Mouse (Mus musculus) lung, embryonic 15.5 days (tissue): Measurements from ENCODE around the gene Fgfr2. TPM values are rescaled to one million over a fixed set of nuclear protein-coding genes. Genes with fewer than 3 reads are reported as not detected.

Experiments used
- ATAC-seq: fragments of 200-750 bp; cut with Nextera tagmentation; 2 replicates; pipeline ENCODE4 v1.8.0; 2017; ENCODE audit warnings: moderate number of reproducible peaks, borderline replicate concordance; ENCODE audit not compliant: low FRiP score, low TSS enrichment; ENCODE audit errors: extremely low read depth
- H3K27ac ChIP-seq: fragments of 300-500 bp; sonication (generic); 2 replicates; pipeline ENCODE4 v1.5.1; 2015; ENCODE audit warnings: moderate library complexity, mild to moderate bottlenecking, inconsistent platforms
- H3K27me3 ChIP-seq: fragments of 300-500 bp; sonication (generic); 2 replicates; pipeline ENCODE4 v1.6.1; 2015; ENCODE audit warnings: inconsistent platforms
- H3K36me3 ChIP-seq: fragments of 300-500 bp; sonication (generic); 2 replicates; pipeline ENCODE4 v1.6.1; 2015; ENCODE audit warnings: inconsistent platforms
- H3K4me1 ChIP-seq: fragments of 300-500 bp; sonication (generic); 2 replicates; pipeline ENCODE4 v1.6.1; 2015; ENCODE audit warnings: inconsistent platforms
- H3K4me2 ChIP-seq: fragments of 300-500 bp; sonication (generic); 2 replicates; pipeline ENCODE4 v1.6.1; 2015; ENCODE audit warnings: inconsistent platforms, mild to moderate bottlenecking, moderate library complexity
- H3K4me3 ChIP-seq: fragments of 300-500 bp; sonication (generic); 2 replicates; pipeline ENCODE4 v1.5.1; 2015; ENCODE audit warnings: mild to moderate bottlenecking, inconsistent platforms
- H3K9ac ChIP-seq: fragments of 300-500 bp; sonication (generic); 2 replicates; pipeline ENCODE4 v1.6.1; 2015; ENCODE audit warnings: inconsistent platforms
- H3K9me3 ChIP-seq: fragments of 300-500 bp; sonication (generic); 2 replicates; pipeline ENCODE4 v1.6.1; 2016; ENCODE audit warnings: inconsistent platforms
- WGBS: fragments of 180-500 bp; shearing (Covaris S2); methylation state at CpG from one replicate; pipeline ENCODE4 v1.1.7; 2015; 5-methylcytosine and 5-hydroxymethylcytosine counted together
- polyA plus RNA-seq: library from polyadenylated mRNA; unstranded; fragments of >200 nt; fragmentation: Nextera tagmentation; extraction: Ambion mirVana; gene quantifications from 2 replicates; pipeline ENCODE4 v1.2.1, GENCODE M21; 2015

The Fgfr2 gene
- polyA plus RNA-seq, 1 experiment from 2014 or later: 160 TPM

- Histone ChIP-seq H3K4me1 (peaks cover 29% of the 10 kb centered on the region), H3K9me3 (no peaks in the 10 kb centered on the region), H3K4me3 (no peak overlapping the region), H3K36me3 (no peaks in the 10 kb centered on the region), H3K9ac (no peak overlapping the region), H3K27ac (peak overlapping the region; percentile 30; the same call in 1 of the 2 replicates), H3K4me2 (no peak overlapping the region), H3K27me3 (no peaks in the 10 kb centered on the region)
- 57% methylated on average over 9 of the region's 9 CpGs for WGBS
- ATAC-seq: no peak
Observed at GRCm38 (mm10) chr7:132347273-132348045, 775.7 kb downstream of the Fgfr2 start.

GRCm38 (mm10) chr7:132345526-132346070, 777.6 kb downstream of the Fgfr2 start:
- Histone ChIP-seq H3K9ac (no peak overlapping the region), H3K4me2 (no peak overlapping the region), H3K27me3 (no peaks in the 10 kb centered on the region), H3K9me3 (no peaks in the 10 kb centered on the region), H3K4me1 (peaks cover 29% of the 10 kb centered on the region), H3K27ac (no peak overlapping the region), H3K36me3 (no peaks in the 10 kb centered on the region), H3K4me3 (no peak overlapping the region)
- 0 out of 2 replicates have a peak, but pooled peaks have one; percentile 21 for ATAC-seq
- 72% methylated on average over 5 of the region's 5 CpGs for WGBS

GRCm38 (mm10) chr7:132344606-132345005, 778.5 kb downstream of the Fgfr2 start:
- H3K9me3 ChIP-seq: no peaks in the 10 kb centered on the region
- H3K9ac ChIP-seq: no peak overlapping the region
- ATAC-seq: no peak
- no peaks in the 10 kb centered on the region for H3K27me3 ChIP-seq
- WGBS: 24% methylated on average over 4 of the region's 4 CpGs
- no peak overlapping the region for H3K27ac ChIP-seq
- H3K4me1 ChIP-seq: peaks cover 33% of the 10 kb centered on the region
- H3K36me3 ChIP-seq: no peaks in the 10 kb centered on the region
- H3K4me3 ChIP-seq: no peak overlapping the region
- H3K4me2 ChIP-seq: no peak overlapping the region

GRCm38 (mm10) chr7:132343900-132344299, 779.2 kb downstream of the Fgfr2 start:
- no peak for ATAC-seq
- no peaks in the 10 kb centered on the region for H3K27me3 ChIP-seq

GRCm38 (mm10) chr7:132343146-132343545, 780.0 kb downstream of the Fgfr2 start:
- no peak for ATAC-seq
- H3K4me3 ChIP-seq: no peak overlapping the region
- H3K36me3 ChIP-seq: no peaks in the 10 kb centered on the region
- H3K4me1 ChIP-seq: peaks cover 37% of the 10 kb centered on the region
- 81% methylated on average over 2 of the region's 2 CpGs for WGBS
- H3K27ac ChIP-seq: no peak overlapping the region
- H3K9me3 ChIP-seq: no peaks in the 10 kb centered on the region
- no peak overlapping the region for H3K4me2 ChIP-seq
- H3K9ac ChIP-seq: no peak overlapping the region
- no peaks in the 10 kb centered on the region for H3K27me3 ChIP-seq

More at GRCm38 (mm10) chr7:132343900-132344299, 779.2 kb downstream of the Fgfr2 start:
- 87% methylated on average over 2 of the region's 2 CpGs for WGBS
- Histone ChIP-seq H3K36me3 (no peaks in the 10 kb centered on the region), H3K27ac (no peak overlapping the region), H3K9me3 (no peaks in the 10 kb centered on the region), H3K4me2 (no peak overlapping the region), H3K4me3 (no peak overlapping the region), H3K4me1 (peaks cover 34% of the 10 kb centered on the region), H3K9ac (no peak overlapping the region)

GRCm38 (mm10) chr7:132339041-132339839, 783.9 kb downstream of the Fgfr2 start:
- Histone ChIP-seq H3K4me3 (no peak overlapping the region), H3K27ac (peak overlapping the region; percentile 84), H3K4me2 (no peak overlapping the region; the same call in 1 of the 2 replicates), H3K9ac (no peak overlapping the region), H3K27me3 (no peaks in the 10 kb centered on the region), H3K4me1 (peaks cover 38% of the 10 kb centered on the region), H3K9me3 (no peaks in the 10 kb centered on the region), H3K36me3 (no peaks in the 10 kb centered on the region)
- 0 out of 2 replicates have a peak, but pooled peaks have one; percentile 34 for ATAC-seq
- 64% methylated on average over 14 of the region's 14 CpGs for WGBS

- Histone ChIP-seq H3K4me2 (no peak overlapping the region), H3K27ac (peak overlapping the region; percentile 84), H3K9ac (no peak overlapping the region), H3K27me3 (no peaks in the 10 kb centered on the region), H3K9me3 (no peaks in the 10 kb centered on the region), H3K4me1 (peaks cover 38% of the 10 kb centered on the region), H3K36me3 (no peaks in the 10 kb centered on the region), H3K4me3 (no peak overlapping the region)
- no peak; the same call in 1 of the 2 replicates for ATAC-seq
- 51% methylated on average over 6 of the region's 6 CpGs for WGBS
Observed at GRCm38 (mm10) chr7:132338350-132338749, 784.8 kb downstream of the Fgfr2 start.

GRCm38 (mm10) chr7:132337268-132337917, 785.8 kb downstream of the Fgfr2 start:
- H3K4me2 ChIP-seq: no peak overlapping the region
- H3K9me3 ChIP-seq: no peaks in the 10 kb centered on the region
- ATAC-seq: no peak
- no peak overlapping the region for H3K4me3 ChIP-seq
- H3K36me3 ChIP-seq: no peaks in the 10 kb centered on the region
- 46% methylated on average over 11 of the region's 11 CpGs for WGBS
- no peaks in the 10 kb centered on the region for H3K27me3 ChIP-seq
- no peak overlapping the region for H3K9ac ChIP-seq
- peaks cover 45% of the 10 kb centered on the region for H3K4me1 ChIP-seq
- H3K27ac ChIP-seq: peak overlapping the region; percentile 72

- Histone ChIP-seq H3K9ac (no peak overlapping the region), H3K36me3 (no peaks in the 10 kb centered on the region), H3K27ac (peak overlapping the region; percentile 72), H3K4me1 (peaks cover 48% of the 10 kb centered on the region), H3K4me3 (no peak overlapping the region), H3K27me3 (no peaks in the 10 kb centered on the region), H3K4me2 (no peak overlapping the region), H3K9me3 (no peaks in the 10 kb centered on the region)
- no peak for ATAC-seq
- 31% methylated on average over 3 of the region's 3 CpGs for WGBS
Observed at GRCm38 (mm10) chr7:132336781-132337180, 786.4 kb downstream of the Fgfr2 start.

GRCm38 (mm10) chr7:132335367-132335766, 787.8 kb downstream of the Fgfr2 start:
- no peak for ATAC-seq
- no peak overlapping the region for H3K9ac ChIP-seq
- WGBS: 91% methylated on average over 4 of the region's 4 CpGs
- H3K36me3 ChIP-seq: no peaks in the 10 kb centered on the region
- no peak overlapping the region for H3K4me3 ChIP-seq
- H3K4me1 ChIP-seq: peaks cover 49% of the 10 kb centered on the region
- H3K27me3 ChIP-seq: no peaks in the 10 kb centered on the region
- H3K4me2 ChIP-seq: no peak overlapping the region
- no peaks in the 10 kb centered on the region for H3K9me3 ChIP-seq
- no peak overlapping the region for H3K27ac ChIP-seq

GRCm38 (mm10) chr7:132333078-132333477, 790.1 kb downstream of the Fgfr2 start:
- H3K4me3 ChIP-seq: no peak overlapping the region
- H3K9ac ChIP-seq: no peak overlapping the region
- no peak overlapping the region for H3K27ac ChIP-seq
- H3K9me3 ChIP-seq: no peaks in the 10 kb centered on the region
- H3K4me2 ChIP-seq: no peak overlapping the region
- ATAC-seq: no peak
- H3K27me3 ChIP-seq: no peaks in the 10 kb centered on the region
- no peaks in the 10 kb centered on the region for H3K36me3 ChIP-seq
- WGBS: 38% methylated on average over 1 of the region's 1 CpGs
- H3K4me1 ChIP-seq: peaks cover 33% of the 10 kb centered on the region
